Mouse (Mus musculus) liver, embryonic 14.5 days (tissue): ENCODE measurements at regions not wholly inside any gene's neighbourhood (a gene's known extent, or its start where the extent isn't known, plus 50 kb on each side); places are given as distances from the start of the nearest gene placed in this dataset.

Experiments used
- CTCF ChIP-seq: IDR thresholded peaks from 2 replicates; pipeline ENCODE4 v1.5.1; 2016; ENCODE audit warnings: antibody characterized with exemption, low read depth, control low read depth
- EP300 ChIP-seq: IDR thresholded peaks from 2 replicates; pipeline ENCODE4 v1.6.1; 2016; ENCODE audit warnings: antibody characterized with exemption, low read depth

DNA sequence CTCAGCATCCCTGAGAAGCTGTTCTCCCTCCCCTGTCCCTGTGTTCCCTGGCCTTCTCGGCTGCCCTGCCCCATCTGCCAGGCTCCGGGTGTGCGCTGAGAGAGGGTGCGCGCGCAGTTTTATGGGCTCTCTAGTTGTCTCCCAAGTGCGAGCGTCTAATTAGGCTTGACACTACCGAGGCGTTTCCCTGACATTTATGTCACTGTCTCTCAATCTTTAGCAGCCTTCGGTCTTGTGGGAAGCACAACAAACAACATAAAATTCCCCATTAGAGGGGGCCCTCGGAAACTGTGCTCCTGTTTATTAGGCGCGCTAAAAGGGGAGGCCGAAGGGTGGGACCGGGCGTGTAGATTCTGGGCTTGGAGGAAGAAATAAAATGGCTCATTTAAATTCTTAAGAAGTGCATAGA, 227.3 kb downstream of the Bcl11a start:
- TF ChIP-seq CTCF: no peak
- TF ChIP-seq EP300: no peak
